Mouse (Mus musculus) CH12.LX (cell line): ENCODE data around the gene Zfp334. TPM values are rescaled to one million over a fixed set of nuclear protein-coding genes. Genes with fewer than 3 reads are reported as not detected.

Source experiments
- DNase-seq: peaks from one replicate; pipeline ENCODE4 v3.0.0-alpha.2; 2013; ENCODE audit errors: extremely low read depth
- H3K27ac ChIP-seq: 2 replicates; pipeline ENCODE4 v1.5.1; 2012; ENCODE audit warnings: low read depth, mild to moderate bottlenecking, control low read depth, moderate library complexity; ENCODE audit not compliant: insufficient read depth
- H3K27me3 ChIP-seq: replicated peaks from 2 replicates; pipeline ENCODE3; 2012; ENCODE audit warnings: inconsistent platforms
- H3K36me3 ChIP-seq, 2 experiments: replicated peaks in 1 of 2; 2 replicates each; pipeline versions ENCODE3 to v1.6.1; 2012; ENCODE audit warnings: inconsistent platforms in 1 of 2, low read length in 1 of 2, mild to moderate bottlenecking in 1 of 2, mixed read lengths in 1 of 2, moderate library complexity in 1 of 2; ENCODE audit not compliant: control insufficient read depth in 1 of 2, insufficient read depth in 1 of 2
- H3K4me1 ChIP-seq, 2 experiments: 2 replicates each; pipeline ENCODE4 v1.6.1; 2012; ENCODE audit warnings: inconsistent platforms in 1 of 2, moderate library complexity in 1 of 2; ENCODE audit not compliant: insufficient read depth in 2 of 2, control insufficient read depth in 1 of 2
- H3K4me2 ChIP-seq: 2 replicates; pipeline ENCODE4 v1.6.1; 2012; ENCODE audit warnings: low read depth, mild to moderate bottlenecking, control low read depth; ENCODE audit not compliant: poor library complexity, insufficient read depth, severe bottlenecking
- H3K4me3 ChIP-seq, 3 experiments: fragments of 150-350 bp in 1 of 3; sonication (generic) in 1 of 3; replicated peaks in 1 of 3; 2 replicates each; pipeline versions ENCODE3 to v1.5.1; 2011 to 2012; ENCODE audit warnings: low read depth in 2 of 3, low read length in 2 of 3, mild to moderate bottlenecking in 2 of 3, moderate library complexity in 2 of 3, control low read depth in 1 of 3, improper control_type of control experiment in 1 of 3, inconsistent platforms in 1 of 3, mixed read lengths in 1 of 3; ENCODE audit not compliant: poor library complexity in 1 of 3
- H3K79me2 ChIP-seq: replicated peaks from 2 replicates; pipeline ENCODE4 v1.6.1; 2012; ENCODE audit warnings: mild to moderate bottlenecking, moderate library complexity; ENCODE audit not compliant: control insufficient read depth, poor library complexity, insufficient read depth, severe bottlenecking; ENCODE audit errors: extremely low read depth
- H3K9ac ChIP-seq: 2 replicates; pipeline ENCODE4 v1.6.1; 2012; ENCODE audit warnings: low read depth, mild to moderate bottlenecking, control low read depth, moderate library complexity; ENCODE audit not compliant: insufficient read depth
- H3K9me3 ChIP-seq: replicated peaks from 2 replicates; pipeline ENCODE3; 2012; ENCODE audit warnings: low read length, inconsistent platforms, mixed read lengths
- CHD2 ChIP-seq: IDR thresholded peaks from 2 replicates; pipeline ENCODE4 v1.6.1; 2011; ENCODE audit warnings: low read length, improper control_type of control experiment
- CTCF ChIP-seq, 2 experiments: IDR thresholded peaks in 1 of 2; conservative IDR thresholded peaks in 1 of 2; 2 replicates each; pipeline ENCODE4 v1.5.1; 2011 to 2012; ENCODE audit warnings: low read depth in 2 of 2, low read length in 2 of 2, improper control_type of control experiment in 1 of 2, inconsistent platforms in 1 of 2, mild to moderate bottlenecking in 1 of 2, moderate library complexity in 1 of 2
- ELF1 ChIP-seq: IDR thresholded peaks from 2 replicates; pipeline ENCODE4 v1.6.1; 2014; ENCODE audit warnings: low read depth, mild to moderate bottlenecking, inconsistent platforms, low read length, improper control_type of control experiment
- ETS1 ChIP-seq: conservative IDR thresholded peaks from 2 replicates; pipeline ENCODE4 v1.6.1; 2012; ENCODE audit warnings: low read depth, mild to moderate bottlenecking, inconsistent platforms, low read length, improper control_type of control experiment, moderate library complexity
- GABPA ChIP-seq: IDR thresholded peaks from 2 replicates; pipeline ENCODE4 v1.6.1; 2012; ENCODE audit warnings: low read depth, low read length, improper control_type of control experiment, inconsistent platforms; ENCODE audit not compliant: insufficient replicate concordance
- JUND ChIP-seq: conservative IDR thresholded peaks from 2 replicates; pipeline ENCODE4 v1.6.1; 2011; ENCODE audit warnings: low read depth, low read length, improper control_type of control experiment
- MAZ ChIP-seq: IDR thresholded peaks from 2 replicates; pipeline ENCODE4 v1.6.1; 2012; ENCODE audit warnings: low read depth, mild to moderate bottlenecking, inconsistent platforms, low read length, improper control_type of control experiment, moderate library complexity
- MYC ChIP-seq: IDR thresholded peaks from 2 replicates; pipeline ENCODE4 v1.6.1; 2011; ENCODE audit warnings: low read depth, mild to moderate bottlenecking, improper control_type of control experiment, low read length
- NELFE ChIP-seq: IDR thresholded peaks from 2 replicates; pipeline ENCODE4 v1.6.1; 2011; ENCODE audit warnings: low read depth, low read length, improper control_type of control experiment
- PAX5 ChIP-seq: IDR thresholded peaks from 2 replicates; pipeline ENCODE4 v1.6.1; 2012; ENCODE audit warnings: low read length, inconsistent platforms, mixed read lengths
- POLR2A ChIP-seq: IDR thresholded peaks from 2 replicates; pipeline ENCODE4 v1.6.1; 2011; ENCODE audit warnings: low read depth, mild to moderate bottlenecking, improper control_type of control experiment, low read length
- RAD21 ChIP-seq: IDR thresholded peaks from 2 replicates; pipeline ENCODE4 v1.6.1; 2011; ENCODE audit warnings: low read depth, mild to moderate bottlenecking, low read length, improper control_type of control experiment, moderate library complexity
- RCOR1 ChIP-seq: conservative IDR thresholded peaks from 2 replicates; pipeline ENCODE4 v1.6.1; 2012; ENCODE audit warnings: low read depth, mild to moderate bottlenecking, inconsistent platforms, low read length, improper control_type of control experiment
- TBP ChIP-seq: conservative IDR thresholded peaks from 2 replicates; pipeline ENCODE4 v1.6.1; 2011; ENCODE audit warnings: low read depth, low read length, improper control_type of control experiment
- TCF12 ChIP-seq: IDR thresholded peaks from 2 replicates; pipeline ENCODE4 v1.6.1; 2014; ENCODE audit warnings: low read depth, mild to moderate bottlenecking, inconsistent platforms, low read length, improper control_type of control experiment
- USF1 ChIP-seq: IDR thresholded peaks from 2 replicates; pipeline ENCODE4 v1.6.1; 2014; ENCODE audit warnings: low read depth, mild to moderate bottlenecking, inconsistent platforms, low read length, improper control_type of control experiment
- USF2 ChIP-seq: conservative IDR thresholded peaks from 2 replicates; pipeline ENCODE4 v1.6.1; 2011; ENCODE audit warnings: low read depth, low read length, improper control_type of control experiment
- ZKSCAN1 ChIP-seq: IDR thresholded peaks from 2 replicates; pipeline ENCODE4 v1.6.1; 2012; ENCODE audit warnings: low read depth, inconsistent platforms, low read length, improper control_type of control experiment, borderline replicate concordance
- dilution Hi-C: fragments of 300-500 bp; cut with MboI; formaldehyde crosslinking; loops from 2 replicates; pipeline ENCODE4 v1.14.3; 2020; ENCODE audit warnings: low sequenced_read_pairs; ENCODE audit not compliant: extremely low pct_unique_long_range_greater_than_20kb, extremely low pct_ligation_motif_present
- in situ Hi-C: fragments of 300-500 bp; cut with MboI; formaldehyde crosslinking; loops from 3 replicates; pipeline ENCODE4 v1.14.3; 2019; ENCODE audit warnings: low sequenced_read_pairs, low pct_ligation_motif_present, low pct_unique_long_range_greater_than_20kb, mixed read lengths
- polyA plus RNA-seq: library from polyadenylated mRNA; unstranded; fragments of >175 nt; gene quantifications from 2 replicates; pipeline ENCODE4 v1.2.1, GENCODE M21; 2012; ENCODE audit warnings: low read depth; ENCODE audit not compliant: insufficient read length
- total RNA-seq, 2 experiments: library from RNA; depleted of rRNA; stranded (reverse); fragments of 300-350 nt in 1 of 2; fragments of >200 nt in 1 of 2; gene quantifications; 2 replicates each; pipeline ENCODE4 v1.2.3; 2012 to 2014

Gene Zfp334
- total and polyA plus RNA-seq, 3 experiments, result not detected

- peak; percentile 15 for DNase-seq
- Histone ChIP-seq H3K4me2 (peak overlapping the region; percentile 2; the same call in 1 of the 2 replicates), H3K4me1 (peaks cover 3 to 4% of the 10 kb centered on the region in 2 experiments; a peak in 1 of 4 replicates), H3K4me3 (peak overlapping the region in 2 of 3 experiments; percentile 32 to 54), H3K27me3 (peaks cover 61% of the 10 kb centered on the region), H3K9ac (0 out of 2 replicates have a peak overlapping the region, but pooled peaks have one; percentile 7), H3K9me3 (no peaks in the 10 kb centered on the region), H3K27ac (no peak overlapping the region), H3K36me3 (no peaks in the 10 kb centered on the region), H3K79me2 (no peaks in the 10 kb centered on the region)
- dilution Hi-C loops, result no loop called here
- in situ Hi-C loops, result no loop called here
- TF ChIP-seq MYC, result no peak
- peak; percentile 62 for TF ChIP-seq POLR2A
- no peak for TF ChIP-seq RCOR1
- 0 out of 2 replicates have a peak, but pooled peaks have one; percentile 29 for TF ChIP-seq TCF12
- TF ChIP-seq TBP, result peak; percentile 37; the same call in 1 of the 2 replicates
- no peak for TF ChIP-seq MAZ
- no peak for TF ChIP-seq USF2
- 0 out of 2 replicates have a peak, but pooled peaks have one; percentile 14 for TF ChIP-seq NELFE
- peak; percentile 49; the same call in 1 of the 2 replicates for TF ChIP-seq CHD2
- TF ChIP-seq ELF1, result peak; percentile 86
These were observed 17.0 kb downstream of the Zfp334 start for GRCm38 (mm10) chr2:165371066-165371465.

GRCm38 (mm10) chr2:165370348-165370747 lies 17.7 kb downstream of the Zfp334 start:
- Histone ChIP-seq H3K79me2 (no peaks in the 10 kb centered on the region), H3K9me3 (no peaks in the 10 kb centered on the region), H3K36me3 (no peaks in the 10 kb centered on the region), H3K4me1 (peaks cover 3 to 4% of the 10 kb centered on the region in 2 experiments; a peak in 1 of 4 replicates), H3K4me3 (no peak overlapping the region), H3K9ac (no peak overlapping the region), H3K27me3 (peaks cover 61% of the 10 kb centered on the region), H3K4me2 (no peak overlapping the region), H3K27ac (no peak overlapping the region)
- in situ Hi-C loops (no loop called here), dilution Hi-C loops (no loop called here)
- DNase-seq, result no peak
- no peak for TF ChIP-seq JUND
- TF ChIP-seq ETS1, result no peak
- TF ChIP-seq RAD21, result no peak
- TF ChIP-seq GABPA, result no peak

DNA sequence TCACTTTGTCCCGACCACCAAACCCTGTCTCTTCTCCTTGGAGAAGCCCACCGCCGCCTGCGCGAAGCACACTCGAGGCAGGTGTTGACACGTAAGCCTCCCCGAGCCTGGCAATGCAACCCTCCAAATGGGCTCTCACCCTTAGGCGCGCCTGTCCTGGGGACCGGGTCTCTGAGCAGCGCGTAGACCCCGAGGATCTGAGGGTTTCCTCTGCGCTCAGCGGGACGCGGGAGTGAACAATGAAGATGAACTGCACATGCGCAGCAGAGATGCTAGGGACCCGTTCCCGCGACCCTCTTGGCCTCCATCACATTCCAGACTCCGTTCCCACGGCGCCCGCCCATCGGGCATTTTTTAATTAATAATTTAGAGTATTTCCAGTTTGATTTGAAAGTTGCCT lies 19.6 kb downstream of the Zfp334 start, which contains the start of gene Zfp663:
Gene Zfp663, minus strand, starts transcription at position 234 of the 400 bp plus-strand sequence.
- Histone ChIP-seq H3K4me1 (peaks cover 3 to 7% of the 10 kb centered on the region in 2 experiments; a peak in 1 of 4 replicates), H3K36me3 (no peaks in the 10 kb centered on the region), H3K4me3 (no peak within 1 kb of the TSS), H3K9ac (no peak within 1 kb of the TSS), H3K9me3 (no peaks in the 10 kb centered on the region), H3K79me2 (no peaks in the 10 kb centered on the region), H3K27me3 (peaks cover 55% of the 10 kb centered on the region), H3K4me2 (no peak within 1 kb of the TSS), H3K27ac (no peak within 1 kb of the TSS)
- no peak for TF ChIP-seq ZKSCAN1
- TF ChIP-seq USF1, result no peak
- no peak for TF ChIP-seq NELFE
- no peak for TF ChIP-seq MYC
- TF ChIP-seq CTCF (conservative IDR thresholded peaks at IDR 0.05 in 1 of 2, IDR thresholded peaks at IDR 0.05 in 1 of 2; ENCODE audit: low read depth in 2 of 2, low read length in 2 of 2), result no peak
- TF ChIP-seq PAX5, result no peak
- no peak for TF ChIP-seq GABPA
- dilution Hi-C loops (no loop called here), in situ Hi-C loops (loop anchor here (10.0 kb wide), 2 partner anchors 106 to 424 kb away; partner anchors contain the start of genes Mmp9 and Slc13a3)
- DNase-seq, result no peak
